Mouse (Mus musculus) CH12.LX (cell line): ENCODE measurements around the gene Fbxo36.

ENCODE experiments used
- CTCF ChIP-seq, 2 experiments: IDR thresholded peaks in 1 of 2; conservative IDR thresholded peaks in 1 of 2; 2 replicates each; pipeline ENCODE4 v1.5.1; 2011 to 2012; ENCODE audit warnings: low read depth in 2 of 2, low read length in 2 of 2, improper control_type of control experiment in 1 of 2, inconsistent platforms in 1 of 2, mild to moderate bottlenecking in 1 of 2, moderate library complexity in 1 of 2
- ELF1 ChIP-seq: IDR thresholded peaks from 2 replicates; pipeline ENCODE4 v1.6.1; 2014; ENCODE audit warnings: low read depth, mild to moderate bottlenecking, inconsistent platforms, low read length, improper control_type of control experiment
- JUN ChIP-seq: IDR thresholded peaks from 2 replicates; pipeline ENCODE4 v1.6.1; 2011; ENCODE audit warnings: low read depth, mild to moderate bottlenecking, low read length, improper control_type of control experiment, moderate library complexity; ENCODE audit not compliant: insufficient read depth
- JUND ChIP-seq: conservative IDR thresholded peaks from 2 replicates; pipeline ENCODE4 v1.6.1; 2011; ENCODE audit warnings: low read depth, low read length, improper control_type of control experiment
- MAFK ChIP-seq: IDR thresholded peaks from 2 replicates; pipeline ENCODE4 v1.6.1; 2011; ENCODE audit warnings: low read length, improper control_type of control experiment; ENCODE audit not compliant: insufficient replicate concordance
- MEF2A ChIP-seq: IDR thresholded peaks from 2 replicates; pipeline ENCODE4 v1.6.1; 2014; ENCODE audit warnings: low read depth, mild to moderate bottlenecking, inconsistent platforms, low read length, improper control_type of control experiment, borderline replicate concordance
- MYC ChIP-seq: IDR thresholded peaks from 2 replicates; pipeline ENCODE4 v1.6.1; 2011; ENCODE audit warnings: low read depth, mild to moderate bottlenecking, improper control_type of control experiment, low read length
- PAX5 ChIP-seq: IDR thresholded peaks from 2 replicates; pipeline ENCODE4 v1.6.1; 2012; ENCODE audit warnings: low read length, inconsistent platforms, mixed read lengths
- POLR2A ChIP-seq: IDR thresholded peaks from 2 replicates; pipeline ENCODE4 v1.6.1; 2011; ENCODE audit warnings: low read depth, mild to moderate bottlenecking, improper control_type of control experiment, low read length
- POLR2AphosphoS2 ChIP-seq: IDR thresholded peaks from 2 replicates; pipeline ENCODE4 v1.6.1; 2011; ENCODE audit warnings: low read depth, low read length, improper control_type of control experiment
- RAD21 ChIP-seq: IDR thresholded peaks from 2 replicates; pipeline ENCODE4 v1.6.1; 2011; ENCODE audit warnings: low read depth, mild to moderate bottlenecking, low read length, improper control_type of control experiment, moderate library complexity
- RCOR1 ChIP-seq: conservative IDR thresholded peaks from 2 replicates; pipeline ENCODE4 v1.6.1; 2012; ENCODE audit warnings: low read depth, mild to moderate bottlenecking, inconsistent platforms, low read length, improper control_type of control experiment
- ZNF384 ChIP-seq: IDR thresholded peaks from 2 replicates; pipeline ENCODE4 v1.6.1; 2012; ENCODE audit warnings: low read depth, low read length, improper control_type of control experiment, inconsistent platforms

DNA sequence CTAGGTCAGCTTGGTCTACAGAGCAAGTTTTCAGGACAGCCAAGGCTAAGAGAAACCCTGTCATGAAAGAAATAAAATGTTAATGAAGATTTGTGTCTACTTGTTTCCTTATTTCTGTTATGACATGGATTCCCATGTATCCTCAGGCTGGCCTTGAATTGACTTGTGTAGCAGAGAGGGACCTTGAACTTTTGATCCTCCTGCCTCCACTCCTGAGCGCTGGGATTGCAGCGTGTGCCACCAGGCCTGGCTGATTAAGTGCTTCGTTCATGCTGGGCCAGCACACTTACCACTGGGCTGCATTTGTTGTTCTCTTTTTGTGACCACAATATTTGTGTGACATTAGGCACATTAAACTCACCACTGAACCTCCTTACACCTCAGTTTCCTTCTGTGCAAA, 79.2 kb downstream of the Fbxo36 start:
- no peak for TF ChIP-seq JUN
- TF ChIP-seq CTCF (conservative IDR thresholded peaks at IDR 0.05 in 1 of 2, IDR thresholded peaks at IDR 0.05 in 1 of 2; ENCODE audit: low read depth in 2 of 2, low read length in 2 of 2) = no peak
- no peak for TF ChIP-seq ZNF384
- no peak for TF ChIP-seq MEF2A
- no peak for TF ChIP-seq RAD21
- no peak for TF ChIP-seq MAFK
- TF ChIP-seq MYC = no peak
- TF ChIP-seq RCOR1 = no peak
- TF ChIP-seq PAX5 = no peak
- TF ChIP-seq POLR2AphosphoS2 = no peak
- TF ChIP-seq JUND = no peak
- TF ChIP-seq POLR2A = no peak
- TF ChIP-seq ELF1 = no peak
